Mouse (Mus musculus) intestine, embryonic 15.5 days (tissue): Measurements from ENCODE around the gene Gm10964. TPM values are rescaled to one million over a fixed set of nuclear protein-coding genes. Genes with fewer than 3 reads are reported as not detected.

ENCODE experiments used
- ATAC-seq: fragments of 200-750 bp; cut with Nextera tagmentation; 2 replicates; pipeline ENCODE4 v1.8.0; 2017; ENCODE audit warnings: moderate TSS enrichment, moderate library complexity
- H3K27ac ChIP-seq: fragments of 300-500 bp; sonication (generic); 2 replicates; pipeline ENCODE4 v1.5.1; 2015; ENCODE audit warnings: mild to moderate bottlenecking, inconsistent platforms
- H3K27me3 ChIP-seq: fragments of 300-500 bp; sonication (generic); replicated peaks from 2 replicates; pipeline ENCODE4 v1.6.1; 2015; ENCODE audit warnings: inconsistent platforms
- H3K36me3 ChIP-seq: fragments of 300-500 bp; sonication (generic); 2 replicates; pipeline ENCODE4 v1.6.1; 2015; ENCODE audit warnings: inconsistent platforms
- H3K4me1 ChIP-seq: fragments of 300-500 bp; sonication (generic); replicated peaks from 2 replicates; pipeline ENCODE4 v1.6.1; 2015; ENCODE audit warnings: inconsistent platforms
- H3K4me2 ChIP-seq: fragments of 300-500 bp; sonication (generic); replicated peaks from 2 replicates; pipeline ENCODE4 v1.6.1; 2015; ENCODE audit warnings: mild to moderate bottlenecking, inconsistent platforms
- H3K4me3 ChIP-seq: fragments of 300-500 bp; sonication (generic); replicated peaks from 2 replicates; pipeline ENCODE4 v1.5.1; 2015; ENCODE audit warnings: inconsistent platforms
- H3K9ac ChIP-seq: fragments of 300-500 bp; sonication (generic); 2 replicates; pipeline ENCODE4 v1.6.1; 2015; ENCODE audit warnings: inconsistent platforms
- H3K9me3 ChIP-seq: fragments of 300-500 bp; sonication (generic); 2 replicates; pipeline ENCODE4 v1.6.1; 2016; ENCODE audit warnings: inconsistent platforms
- WGBS: fragments of 180-500 bp; shearing (Covaris S2); methylation state at CpG from one replicate; pipeline ENCODE4 v1.1.7; 2015; 5-methylcytosine and 5-hydroxymethylcytosine counted together
- polyA plus RNA-seq: library from polyadenylated mRNA; unstranded; fragments of >200 nt; fragmentation: Nextera tagmentation; extraction: Ambion mirVana; gene quantifications from 2 replicates; pipeline ENCODE4 v1.2.1, GENCODE M21; 2015

Gm10964 gene
- not detected in 2 replicates for polyA plus RNA-seq

DNA sequence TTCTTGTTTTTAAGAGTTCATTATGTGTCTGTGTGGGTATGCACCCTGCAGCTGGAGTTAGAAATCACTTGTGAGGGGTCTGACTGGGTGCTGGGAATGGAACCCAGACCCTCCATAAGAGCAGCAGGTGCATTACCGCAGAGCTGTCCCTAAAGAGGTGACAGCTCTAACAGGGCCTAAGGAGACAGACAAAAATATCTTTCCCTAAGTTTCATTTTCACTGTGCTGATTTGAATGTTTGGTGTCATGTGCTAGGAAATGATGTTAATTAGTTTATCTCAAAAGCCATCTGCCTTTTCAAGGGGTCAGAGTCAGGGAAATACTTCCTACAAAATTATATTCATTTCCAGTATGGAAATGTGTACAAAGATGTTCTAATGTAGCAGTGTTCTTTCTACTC lies at the start of gene Gm10964:
TSS of gene Gm10964 (plus strand) at position 38 of the 400 bp plus-strand sequence.
- H3K9me3 ChIP-seq, result no peaks in the 10 kb centered on the region
- peaks cover 32% of the 10 kb centered on the region for H3K4me1 ChIP-seq
- peak within 1 kb of the TSS; percentile 60 for H3K4me2 ChIP-seq
- peak within 1 kb of the TSS; percentile 89 for H3K27ac ChIP-seq
- H3K27me3 ChIP-seq, result no peaks in the 10 kb centered on the region
- no peak for ATAC-seq
- peak within 1 kb of the TSS; percentile 36 for H3K4me3 ChIP-seq
- H3K9ac ChIP-seq, result peak within 1 kb of the TSS; percentile 49; the same call in 1 of the 2 replicates
- peaks cover 14% of the 10 kb centered on the region for H3K36me3 ChIP-seq
- WGBS, result 97% methylated on average over 1 of the region's 1 CpGs

DNA sequence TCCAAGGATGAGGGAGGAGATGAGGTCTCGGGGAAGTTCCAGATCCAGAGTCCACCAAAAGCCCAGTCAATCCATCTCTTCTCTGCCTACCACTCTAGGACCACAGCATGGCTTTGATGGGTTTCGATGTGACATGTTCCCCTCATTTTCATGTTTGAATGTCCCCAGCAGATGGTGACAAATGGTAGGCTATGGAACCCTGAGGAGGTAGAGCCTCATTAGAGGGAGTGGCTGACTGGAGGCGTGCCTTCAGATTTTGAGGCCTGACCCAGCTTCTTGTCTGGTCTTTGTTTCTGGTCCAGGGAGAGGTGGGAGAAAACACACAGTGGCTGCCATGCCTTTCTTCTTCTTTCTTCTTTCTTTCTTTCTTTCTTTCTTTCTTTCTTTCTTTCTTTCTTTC lies 48.7 kb upstream of the Gm10964 start:
- no peaks in the 10 kb centered on the region for H3K9me3 ChIP-seq
- H3K36me3 ChIP-seq, result no peaks in the 10 kb centered on the region
- no peak overlapping the region for H3K4me2 ChIP-seq
- no peaks in the 10 kb centered on the region for H3K4me1 ChIP-seq
- no peaks in the 10 kb centered on the region for H3K27me3 ChIP-seq
- no peak overlapping the region for H3K27ac ChIP-seq
- WGBS, result 78% methylated on average over 3 of the region's 3 CpGs
- no peak overlapping the region for H3K9ac ChIP-seq
- H3K4me3 ChIP-seq, result no peak overlapping the region
- ATAC-seq, result no peak

DNA sequence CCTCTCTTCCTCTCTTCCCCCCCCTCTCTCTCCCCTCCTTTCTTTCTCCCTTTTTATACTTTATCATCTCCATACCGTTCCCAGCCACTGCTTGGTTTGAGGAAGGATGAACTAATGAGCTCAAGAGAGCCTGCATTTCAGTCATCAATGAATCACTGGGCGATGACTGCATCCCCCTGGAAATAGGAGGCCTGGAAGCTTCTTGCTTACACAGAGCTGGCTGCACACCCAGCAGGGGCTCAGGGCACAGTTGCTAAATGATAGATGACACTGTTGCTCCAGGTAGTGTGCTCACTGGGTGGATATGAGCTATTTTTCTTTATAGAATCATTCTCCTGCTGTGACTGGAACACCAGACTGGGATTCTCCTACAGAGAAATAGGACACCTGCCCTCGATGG lies 43.6 kb upstream of the Gm10964 start:
- H3K27me3 ChIP-seq, result no peaks in the 10 kb centered on the region
- WGBS, result 33% methylated on average over 3 of the region's 3 CpGs
- H3K9me3 ChIP-seq, result no peaks in the 10 kb centered on the region
- H3K4me3 ChIP-seq, result no peak overlapping the region
- no peak for ATAC-seq
- H3K4me2 ChIP-seq, result no peak overlapping the region
- H3K4me1 ChIP-seq, result no peaks in the 10 kb centered on the region
- H3K27ac ChIP-seq, result no peak overlapping the region
- H3K9ac ChIP-seq, result no peak overlapping the region
- no peaks in the 10 kb centered on the region for H3K36me3 ChIP-seq

DNA sequence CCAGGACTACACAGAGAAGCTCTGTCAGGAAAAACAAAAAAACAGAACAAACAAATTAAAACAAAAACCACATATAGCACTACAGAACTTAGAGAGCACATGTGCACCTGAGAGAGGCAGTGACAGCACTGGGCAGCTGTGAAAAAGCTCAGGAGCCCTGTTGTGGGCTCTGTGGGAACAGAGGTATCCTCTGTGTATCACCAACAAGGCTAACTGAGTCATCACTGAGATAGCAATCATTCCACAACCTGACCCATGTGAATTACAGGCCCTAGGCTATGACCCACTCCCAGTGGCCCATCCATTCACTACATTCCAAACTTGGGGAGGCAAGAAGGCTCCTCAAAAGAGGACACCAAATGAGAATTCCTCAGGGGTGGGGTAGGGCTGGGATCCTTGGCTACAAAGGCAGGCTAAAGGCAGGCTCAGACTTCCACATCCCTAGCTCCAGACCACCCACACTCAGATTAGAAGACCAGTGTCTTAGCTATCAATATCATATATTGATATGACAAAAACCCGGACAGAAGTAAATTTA lies 42.7 kb upstream of the Gm10964 start:
- ATAC-seq, result no peak
- Histone ChIP-seq H3K9me3 (no peaks in the 10 kb centered on the region), H3K36me3 (no peaks in the 10 kb centered on the region), H3K4me2 (no peak overlapping the region), H3K27me3 (no peaks in the 10 kb centered on the region), H3K4me1 (no peaks in the 10 kb centered on the region), H3K27ac (no peak overlapping the region), H3K9ac (no peak overlapping the region), H3K4me3 (no peak overlapping the region)
- whole genome bisulfite sequencing, result 86% methylated on average over 1 of the region's 1 CpGs

DNA sequence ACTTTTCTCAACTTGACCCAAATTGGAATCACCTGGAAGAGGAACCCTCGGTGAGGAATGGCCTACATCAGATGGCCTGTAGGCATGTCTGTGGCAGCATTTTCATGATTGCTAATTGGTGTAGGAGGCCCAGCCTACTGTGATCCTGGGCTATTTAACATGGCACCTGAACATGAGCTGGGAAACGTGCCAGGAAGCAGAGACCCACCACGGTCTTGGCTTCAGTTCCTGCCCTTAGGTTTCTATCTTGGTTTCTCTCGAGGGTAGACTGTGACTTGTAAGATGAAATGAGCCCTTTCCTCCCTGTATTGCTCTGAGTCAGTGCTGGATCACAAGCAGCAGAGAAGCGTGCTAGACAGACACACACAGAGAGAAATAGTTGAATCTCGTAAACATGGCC lies 34.5 kb upstream of the Gm10964 start:
- no peak overlapping the region for H3K4me2 ChIP-seq
- H3K9me3 ChIP-seq, result no peaks in the 10 kb centered on the region
- WGBS, result 73% methylated on average over 6 of the region's 6 CpGs
- H3K4me3 ChIP-seq, result no peak overlapping the region
- no peaks in the 10 kb centered on the region for H3K36me3 ChIP-seq
- H3K27me3 ChIP-seq, result no peaks in the 10 kb centered on the region
- no peak overlapping the region for H3K9ac ChIP-seq
- no peak overlapping the region for H3K27ac ChIP-seq
- H3K4me1 ChIP-seq, result no peaks in the 10 kb centered on the region
- ATAC-seq, result no peak

DNA sequence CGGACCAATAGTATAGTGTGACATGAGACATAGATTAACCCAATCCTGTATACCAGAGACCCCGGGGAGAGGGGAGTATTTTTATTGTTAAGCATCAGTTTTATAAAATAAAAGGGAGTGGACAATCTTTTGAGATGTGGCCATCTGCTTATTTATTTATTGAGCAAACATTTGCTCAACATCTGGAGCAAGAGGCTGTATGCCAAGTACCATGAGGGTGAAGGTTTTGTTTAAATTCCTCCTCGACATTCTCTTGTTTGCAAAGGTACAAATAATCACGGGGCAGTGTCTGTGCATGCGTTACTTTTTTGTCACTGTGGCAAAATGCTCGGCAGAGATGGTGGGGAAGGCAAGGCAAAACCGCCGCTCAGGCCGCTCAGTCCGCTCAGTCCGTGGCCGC lies 33.7 kb upstream of the Gm10964 start:
- H3K27me3 ChIP-seq, result no peaks in the 10 kb centered on the region
- no peaks in the 10 kb centered on the region for H3K36me3 ChIP-seq
- H3K9ac ChIP-seq, result no peak overlapping the region
- ATAC-seq, result no peak
- H3K9me3 ChIP-seq, result no peaks in the 10 kb centered on the region
- no peak overlapping the region for H3K27ac ChIP-seq
- WGBS, result 69% methylated on average over 12 of the region's 12 CpGs
- H3K4me1 ChIP-seq, result no peaks in the 10 kb centered on the region
- no peak overlapping the region for H3K4me3 ChIP-seq
- H3K4me2 ChIP-seq, result no peak overlapping the region

DNA sequence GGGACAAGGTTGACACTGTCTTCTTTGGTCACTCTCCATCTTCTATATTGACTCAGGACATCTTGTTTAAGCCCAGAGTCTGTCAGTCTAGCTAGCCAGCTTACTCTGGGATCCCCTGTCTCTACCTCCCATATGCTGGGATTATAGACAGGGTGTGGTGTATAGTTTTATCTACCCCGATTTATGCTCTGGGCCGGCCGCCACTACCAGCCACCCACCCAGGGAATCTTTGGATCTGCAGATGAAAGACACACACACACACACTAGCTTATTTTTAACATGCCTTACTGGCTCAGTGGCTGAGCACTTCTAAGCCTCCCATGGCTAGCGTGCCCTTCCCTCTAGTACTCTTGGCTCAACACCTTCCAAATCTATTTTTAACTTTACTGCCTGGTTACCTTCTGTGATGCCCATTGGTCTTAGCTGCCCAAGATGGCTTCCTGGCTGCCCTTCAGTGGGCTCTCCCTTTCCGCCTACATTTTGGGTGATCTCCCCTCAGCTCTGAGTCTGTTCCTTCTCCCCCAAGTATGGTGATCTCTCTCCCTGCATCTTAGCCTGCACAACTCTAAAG lies 29.6 kb upstream of the Gm10964 start:
- H3K9me3 ChIP-seq, result no peaks in the 10 kb centered on the region
- no peak overlapping the region for H3K9ac ChIP-seq
- no peaks in the 10 kb centered on the region for H3K36me3 ChIP-seq
- ATAC-seq, result no peak
- no peaks in the 10 kb centered on the region for H3K27me3 ChIP-seq
- H3K4me3 ChIP-seq, result no peak overlapping the region
- H3K4me1 ChIP-seq, result no peaks in the 10 kb centered on the region
- H3K4me2 ChIP-seq, result no peak overlapping the region
- H3K27ac ChIP-seq, result no peak overlapping the region
- WGBS, result 91% methylated on average over 5 of the region's 5 CpGs

DNA sequence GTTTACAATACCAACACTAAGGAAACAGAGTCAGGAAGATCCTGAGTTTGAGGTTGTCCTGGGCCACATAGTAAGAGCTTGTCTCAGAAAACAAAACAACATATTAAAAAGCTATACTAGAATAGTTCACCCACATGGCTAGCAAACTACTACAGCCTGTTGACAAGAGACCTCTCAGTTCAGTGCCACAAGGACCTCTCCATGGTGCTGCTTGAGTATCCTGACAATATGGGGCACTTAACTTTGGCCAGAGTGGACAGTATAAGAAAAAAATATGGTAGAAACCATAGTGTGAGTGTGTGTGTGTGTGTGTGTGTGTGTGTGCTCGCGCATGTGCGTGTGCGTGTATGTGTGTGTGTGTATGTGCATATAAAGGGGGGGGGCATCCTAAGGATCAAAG lies 27.0 kb upstream of the Gm10964 start:
- Histone ChIP-seq H3K9ac (no peak overlapping the region), H3K4me2 (no peak overlapping the region), H3K9me3 (no peaks in the 10 kb centered on the region), H3K4me1 (peaks cover 4% of the 10 kb centered on the region), H3K4me3 (no peak overlapping the region), H3K27me3 (no peaks in the 10 kb centered on the region), H3K36me3 (no peaks in the 10 kb centered on the region), H3K27ac (no peak overlapping the region)
- 86% methylated on average over 4 of the region's 4 CpGs for WGBS
- no peak for ATAC-seq

DNA sequence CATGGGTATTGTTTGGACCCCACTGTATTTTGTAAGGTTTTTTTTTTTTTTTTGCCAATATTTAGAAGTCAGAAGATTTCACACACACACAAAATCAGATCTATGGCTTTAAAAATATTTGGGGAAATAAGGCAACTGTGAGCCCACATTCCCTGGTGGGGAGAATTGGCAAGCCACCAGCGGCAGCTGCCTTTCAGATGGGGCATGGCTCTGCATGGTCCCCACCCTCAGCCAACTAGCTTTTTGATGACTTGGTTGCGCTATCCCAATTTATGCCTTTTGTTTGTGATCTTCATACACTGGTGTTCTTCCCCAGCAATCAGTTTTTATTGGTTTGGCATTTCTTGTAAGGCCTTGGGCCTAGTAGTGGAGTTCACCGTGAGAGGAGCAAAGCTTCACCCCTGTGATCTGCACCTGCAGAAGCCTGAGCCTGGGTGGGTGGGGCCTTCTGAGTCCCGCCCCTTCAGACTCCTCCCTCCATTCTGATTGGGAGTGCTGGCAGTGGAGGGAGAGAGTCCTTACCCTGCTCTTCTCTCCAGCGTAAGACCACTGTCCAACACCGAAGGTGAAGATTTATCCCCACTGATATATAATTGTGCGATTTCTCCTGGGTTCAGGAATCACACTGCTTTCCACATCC lies 24.8 kb upstream of the Gm10964 start:
- H3K4me3 ChIP-seq, result no peak overlapping the region
- H3K9ac ChIP-seq, result no peak overlapping the region
- H3K36me3 ChIP-seq, result no peaks in the 10 kb centered on the region
- H3K27ac ChIP-seq, result no peak overlapping the region
- no peak overlapping the region for H3K4me2 ChIP-seq
- H3K9me3 ChIP-seq, result no peaks in the 10 kb centered on the region
- peaks cover 15% of the 10 kb centered on the region for H3K4me1 ChIP-seq
- no peak for ATAC-seq
- WGBS, result 73% methylated on average over 7 of the region's 7 CpGs
- H3K27me3 ChIP-seq, result no peaks in the 10 kb centered on the region

DNA sequence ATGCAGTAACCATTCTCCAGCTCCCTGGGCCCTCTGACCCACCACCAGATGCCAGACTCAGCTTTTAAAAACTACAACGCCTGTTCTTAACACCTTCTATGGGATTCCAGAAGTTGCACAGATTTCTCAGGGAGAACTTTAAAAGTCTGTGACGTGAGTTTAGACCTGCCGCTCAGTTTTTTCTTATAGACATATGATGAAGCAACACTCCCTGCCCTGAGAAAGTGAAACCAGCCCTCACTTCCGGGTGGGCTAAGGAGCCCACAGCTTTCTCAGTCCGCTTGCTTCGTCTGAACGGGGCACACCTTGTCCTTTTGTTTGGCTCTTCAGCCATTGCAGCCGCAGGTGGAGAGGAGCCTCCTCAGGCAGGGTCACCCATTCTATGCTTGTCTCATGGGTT lies 24.2 kb upstream of the Gm10964 start:
- Histone ChIP-seq H3K27me3 (no peaks in the 10 kb centered on the region), H3K4me1 (peaks cover 15% of the 10 kb centered on the region), H3K4me3 (no peak overlapping the region), H3K36me3 (no peaks in the 10 kb centered on the region), H3K27ac (no peak overlapping the region), H3K9me3 (no peaks in the 10 kb centered on the region), H3K9ac (no peak overlapping the region), H3K4me2 (no peak overlapping the region)
- WGBS, result 82% methylated on average over 8 of the region's 8 CpGs
- no peak for ATAC-seq

DNA sequence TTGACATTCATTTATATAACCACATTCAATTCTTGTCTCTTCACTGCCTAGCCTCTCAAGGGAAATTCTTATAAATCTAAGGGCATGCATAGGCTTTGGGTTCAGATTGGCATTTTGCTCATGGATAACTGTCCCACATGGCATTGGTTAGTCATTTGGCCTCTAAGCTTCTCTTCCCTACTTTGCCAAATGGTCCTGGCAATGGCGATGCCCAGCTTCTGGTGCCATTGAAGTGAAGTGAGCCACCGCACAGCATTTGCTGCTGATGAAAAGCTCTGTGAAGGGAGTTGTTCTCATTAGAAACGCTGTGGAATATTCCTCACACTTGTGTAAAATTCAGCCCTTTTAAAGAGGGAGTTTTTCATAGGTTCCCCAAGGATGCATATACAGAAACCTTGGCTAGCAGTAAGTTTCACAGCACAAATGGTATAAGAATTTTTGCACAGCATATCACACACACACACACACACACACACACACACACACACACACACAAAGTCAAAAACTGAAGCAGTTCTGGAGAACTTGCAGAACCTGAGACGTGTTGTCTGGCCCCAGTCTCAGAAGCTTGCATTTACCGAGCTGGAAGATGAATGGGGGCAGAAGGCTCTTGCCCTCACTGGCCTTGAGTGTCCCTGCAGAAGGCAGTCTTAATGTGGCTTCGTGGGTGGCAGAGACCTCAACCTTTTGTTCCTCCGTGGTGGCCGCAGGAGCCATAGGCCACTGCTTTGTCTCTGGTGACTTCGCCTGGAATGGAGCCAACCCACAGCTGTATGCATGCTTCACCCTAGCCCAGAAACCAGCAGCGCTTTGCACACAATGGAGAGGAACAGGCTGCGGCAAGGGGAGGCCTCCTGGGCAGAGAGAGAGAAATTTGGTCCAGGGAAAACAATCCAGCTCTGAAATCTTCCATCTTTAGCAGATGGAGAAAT lies 23.1 kb upstream of the Gm10964 start:
- Histone ChIP-seq H3K9me3 (no peaks in the 10 kb centered on the region), H3K4me1 (peaks cover 15% of the 10 kb centered on the region), H3K36me3 (no peaks in the 10 kb centered on the region), H3K27ac (peak overlapping the region; percentile 62; the same call in 1 of the 2 replicates), H3K4me3 (no peak overlapping the region), H3K27me3 (no peaks in the 10 kb centered on the region), H3K4me2 (no peak overlapping the region), H3K9ac (no peak overlapping the region)
- 42% methylated on average over 11 of the region's 11 CpGs for WGBS
- peak; percentile 63; the same call in 1 of the 2 replicates for ATAC-seq
